Mouse (Mus musculus): ENCODE data around the gene Vps4a. TPM values are rescaled to one million over a fixed set of nuclear protein-coding genes. Genes with fewer than 3 reads are reported as not detected.

Gene Vps4a
- polyA plus RNA-seq (2014; fragmentation: Illumina TruSeq; extraction: RNeasy Lipid Tissue Mini Kit (QIAGEN cat#74804); ENCODE audit: low replicate concordance) = 20.2 TPM

DNA sequence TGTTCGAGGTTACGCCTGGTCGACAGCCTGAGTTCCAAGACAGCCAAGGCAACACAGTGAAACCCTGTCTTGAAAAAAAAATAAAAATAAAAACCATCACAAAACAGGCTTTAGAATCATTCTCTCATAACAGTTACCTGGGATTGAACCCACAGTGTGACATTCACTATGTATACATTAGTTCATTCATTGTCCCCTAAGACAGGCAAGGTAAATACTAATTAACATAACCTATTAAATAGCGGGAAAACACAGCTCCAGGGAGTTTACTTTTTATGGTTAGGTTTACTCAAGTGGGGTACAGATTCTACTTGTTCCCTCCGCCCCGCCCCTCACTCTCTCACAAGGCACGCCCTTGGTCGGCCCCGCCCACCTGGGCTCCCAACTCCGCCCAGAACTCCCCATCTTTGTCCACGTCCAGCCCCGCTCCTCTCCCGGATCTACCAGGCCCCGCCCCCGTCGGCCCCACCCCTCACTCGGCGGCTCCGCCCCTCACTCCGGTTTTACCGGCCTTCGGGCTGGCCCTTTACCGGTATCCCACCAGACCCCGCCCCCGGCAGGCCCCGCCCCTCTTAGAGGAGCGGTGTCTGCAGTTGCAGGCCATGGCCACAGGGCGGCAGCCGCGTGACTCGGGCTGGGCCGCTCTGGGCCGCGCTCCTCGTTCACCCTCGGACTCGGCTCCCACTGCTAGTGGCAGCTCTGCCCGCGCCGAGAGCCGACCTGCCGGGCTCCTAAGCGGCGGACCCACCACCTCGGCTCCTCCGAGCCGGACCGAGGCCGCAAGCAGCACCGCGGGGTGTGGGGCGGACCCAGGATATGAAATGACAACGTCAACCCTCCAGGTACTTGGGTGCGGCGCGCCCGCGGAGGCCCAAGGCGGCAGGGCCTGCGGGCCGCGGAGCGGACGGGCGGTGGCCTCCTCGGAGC, at the start of gene Vps4a:
Gene Vps4a (plus strand): TSS at position 573 of the 927 bp plus-strand sequence.

DNA sequence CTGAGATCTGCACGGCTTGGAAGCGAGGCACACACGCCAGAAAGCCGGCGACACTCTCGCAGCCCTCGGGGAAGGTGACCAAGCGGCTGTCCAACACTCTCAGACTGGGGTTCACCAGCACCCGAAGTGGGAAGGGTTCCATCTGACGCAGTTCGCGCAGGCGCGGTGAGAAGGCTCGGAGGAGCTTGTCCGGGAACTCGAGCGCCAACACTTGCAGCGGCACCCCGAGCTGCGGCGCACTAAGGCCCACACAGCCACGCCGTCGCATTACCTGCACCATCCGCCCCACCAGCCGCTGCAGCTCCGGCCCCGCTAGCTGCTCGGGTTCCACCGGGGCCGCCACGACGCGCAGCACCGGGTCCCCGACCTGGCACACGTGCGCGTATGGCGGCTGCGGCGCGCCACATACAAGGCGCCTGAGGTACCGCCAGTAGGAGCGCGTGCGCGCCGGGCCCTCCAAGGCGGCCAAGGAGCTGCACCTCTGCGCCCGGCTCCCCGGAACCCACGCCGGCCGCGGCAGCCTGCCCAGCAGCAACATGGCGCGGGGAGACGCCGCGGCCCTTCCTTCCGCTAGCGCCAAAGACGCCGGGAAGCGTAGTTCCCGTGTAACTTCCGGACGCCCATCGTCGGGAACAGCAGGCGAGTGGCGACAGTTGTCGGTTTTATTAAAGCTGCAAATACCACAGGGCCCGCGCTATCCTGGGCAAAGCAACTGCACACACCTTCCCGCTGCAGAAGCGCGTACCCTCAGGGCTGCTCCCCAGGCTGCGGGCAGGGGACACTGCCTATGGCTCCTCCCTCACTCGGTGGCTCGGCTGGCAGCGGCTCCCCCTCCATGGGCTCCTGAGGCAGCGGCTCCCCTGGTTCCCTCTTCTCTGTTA, 17.3 kb downstream of the Vps4a start, which contains the start of gene Pdf:
Gene Pdf (minus strand): TSS at position 554 of the 881 bp plus-strand sequence.

DNA sequence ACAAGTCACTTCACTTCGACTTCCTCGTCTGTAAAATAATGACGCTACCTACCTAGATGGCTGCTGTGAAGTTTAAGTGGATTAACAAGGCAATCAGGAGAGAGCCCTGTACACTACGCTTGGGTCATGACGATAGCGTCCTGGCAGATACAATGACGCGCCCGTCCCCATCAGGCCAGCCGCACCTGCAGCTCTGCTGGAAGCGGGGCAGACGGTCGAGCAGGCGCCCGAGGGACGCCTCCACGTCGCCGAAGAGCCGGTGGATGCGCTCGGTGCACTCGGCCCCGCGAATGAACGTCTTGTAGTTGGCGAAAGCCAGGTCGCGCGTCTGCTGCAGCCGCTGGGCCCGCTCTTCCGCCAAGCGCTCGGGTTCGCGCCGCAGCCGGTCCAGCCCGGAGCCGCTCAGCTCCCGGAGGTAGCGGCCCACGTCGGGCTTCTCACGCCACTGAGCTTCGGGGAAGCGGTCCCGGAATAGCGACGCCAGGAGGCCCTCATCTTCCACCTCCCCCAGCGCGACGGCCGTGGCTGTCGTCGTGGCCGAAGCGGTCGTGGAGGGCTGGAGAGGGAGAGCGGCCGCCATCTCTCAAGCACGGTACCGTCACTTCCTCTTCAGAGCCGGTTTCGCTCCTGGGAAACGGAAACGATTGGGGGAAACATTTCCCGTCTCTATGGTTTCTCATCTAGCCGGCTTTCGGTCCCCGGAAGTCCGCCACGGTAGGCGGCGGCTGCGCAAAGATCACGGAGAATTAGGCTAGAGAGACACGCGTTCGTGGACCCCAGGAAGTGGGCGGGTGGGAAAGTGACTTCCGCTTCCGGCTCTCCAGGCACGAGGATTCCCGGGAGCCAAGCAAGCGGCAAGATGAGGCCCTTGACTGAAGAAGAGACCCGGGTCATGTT, 25.3 kb downstream of the Vps4a start, which contains the start of the genes Cog8 and Nip7:
Gene Cog8 (minus strand): TSS at position 614 of the 897 bp plus-strand sequence.
Gene Nip7 (plus strand): TSS at position 802 of the 897 bp plus-strand sequence.

DNA sequence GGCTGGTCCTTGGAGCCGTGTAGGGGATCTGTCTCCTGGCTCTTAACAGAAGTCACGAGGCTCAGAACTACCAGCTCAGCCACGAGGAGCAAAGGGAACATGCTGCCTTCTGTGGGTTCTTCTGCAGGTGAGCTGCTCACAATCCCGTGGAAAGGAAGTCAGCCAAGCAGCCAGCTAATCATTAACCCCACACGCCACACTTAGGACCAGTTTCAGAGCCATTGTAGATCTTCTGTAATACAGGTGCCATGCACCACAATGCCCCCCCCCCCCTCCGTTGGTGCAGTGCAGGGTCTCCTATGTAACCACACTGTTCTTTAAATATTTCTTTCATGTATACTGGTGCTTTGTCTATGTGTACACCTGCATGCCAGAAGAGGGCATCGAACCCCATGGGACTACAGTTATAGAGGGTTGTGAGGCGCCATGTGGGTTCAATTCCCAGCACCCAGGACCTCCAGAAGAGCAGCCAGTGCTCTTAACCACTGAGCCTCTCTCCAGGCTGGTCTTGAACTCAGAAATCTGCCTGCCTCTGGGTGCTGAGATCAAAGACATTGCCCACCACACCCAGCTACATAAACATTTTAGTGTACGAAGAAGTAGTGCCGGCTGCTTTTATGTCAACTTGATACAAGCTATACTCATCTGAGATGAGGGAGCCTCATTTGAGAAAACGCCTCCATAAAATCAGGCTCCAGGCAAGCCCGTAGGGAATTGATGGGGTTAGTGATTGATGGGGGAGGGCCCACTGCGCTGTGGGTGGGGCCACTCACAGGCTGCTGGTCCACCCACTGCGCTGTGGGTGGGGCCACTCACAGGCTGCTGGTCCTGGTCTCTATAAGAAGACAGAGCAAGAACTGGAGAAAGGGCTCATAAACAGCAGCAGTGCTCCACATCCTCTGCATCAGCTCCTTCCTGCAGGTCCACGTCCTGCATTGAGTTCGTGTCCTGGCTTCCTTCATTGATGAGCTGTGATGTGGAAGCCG, 34.8 kb downstream of the Vps4a start, which contains the start of gene Tmed6:
Gene Tmed6 (minus strand): TSS at position 134 of the 986 bp plus-strand sequence.

Other genes starting within 250 kb of the Vps4a start
- gene Has3, start 161.0 kb upstream of the Vps4a start, polyA plus RNA-seq (2014; fragmentation: Illumina TruSeq; extraction: RNeasy Lipid Tissue Mini Kit (QIAGEN cat#74804); ENCODE audit: low replicate concordance) = 0.41 TPM
- gene Utp4, start 137.6 kb upstream of the Vps4a start, polyA plus RNA-seq (2014; fragmentation: Illumina TruSeq; extraction: RNeasy Lipid Tissue Mini Kit (QIAGEN cat#74804); ENCODE audit: low replicate concordance) = 11.0 TPM
- gene Sntb2, start 95.5 kb upstream of the Vps4a start, polyA plus RNA-seq (2014; fragmentation: Illumina TruSeq; extraction: RNeasy Lipid Tissue Mini Kit (QIAGEN cat#74804); ENCODE audit: low replicate concordance) = 8.1 TPM
- gene Pdf, start 17.4 kb downstream of the Vps4a start, polyA plus RNA-seq (2014; fragmentation: Illumina TruSeq; extraction: RNeasy Lipid Tissue Mini Kit (QIAGEN cat#74804); ENCODE audit: low replicate concordance) = 35.7 TPM
- 12.4 TPM for gene Cog8, start 25.5 kb downstream of the Vps4a start, polyA plus RNA-seq (2014; fragmentation: Illumina TruSeq; extraction: RNeasy Lipid Tissue Mini Kit (QIAGEN cat#74804); ENCODE audit: low replicate concordance)
- 6.6 TPM for gene Nip7, start 25.7 kb downstream of the Vps4a start, polyA plus RNA-seq (2014; fragmentation: Illumina TruSeq; extraction: RNeasy Lipid Tissue Mini Kit (QIAGEN cat#74804); ENCODE audit: low replicate concordance)
- gene Tmed6, start 34.4 kb downstream of the Vps4a start, polyA plus RNA-seq (2014; fragmentation: Illumina TruSeq; extraction: RNeasy Lipid Tissue Mini Kit (QIAGEN cat#74804); ENCODE audit: low replicate concordance) = 18.9 TPM
- 19.6 TPM for gene Terf2, start 65.3 kb downstream of the Vps4a start, polyA plus RNA-seq (2014; fragmentation: Illumina TruSeq; extraction: RNeasy Lipid Tissue Mini Kit (QIAGEN cat#74804); ENCODE audit: low replicate concordance)
- 701 TPM for gene Cyb5b, start 119.4 kb downstream of the Vps4a start, polyA plus RNA-seq (2014; fragmentation: Illumina TruSeq; extraction: RNeasy Lipid Tissue Mini Kit (QIAGEN cat#74804); ENCODE audit: low replicate concordance)